Mouse (Mus musculus) neural tube, embryonic 10.5 days (tissue): ENCODE measurements at regions not wholly inside any gene's neighbourhood (a gene's known extent, or its start where the extent isn't known, plus 50 kb on each side); places are given as distances from the start of the nearest gene placed in this dataset.

Experiments
- DNase-seq: peaks from one replicate; pipeline ENCODE4 v3.0.0-alpha.2; 2017; ENCODE audit warnings: low spot score; ENCODE audit errors: extremely low spot score

GRCm38 (mm10) chr13:111939534-111940115, 130.8 kb upstream of the Map3k1 start:
- no peak for DNase-seq

- no peak for DNase-seq
Observed at GRCm38 (mm10) chr13:111940275-111940674, 131.5 kb upstream of the Map3k1 start.

DNA sequence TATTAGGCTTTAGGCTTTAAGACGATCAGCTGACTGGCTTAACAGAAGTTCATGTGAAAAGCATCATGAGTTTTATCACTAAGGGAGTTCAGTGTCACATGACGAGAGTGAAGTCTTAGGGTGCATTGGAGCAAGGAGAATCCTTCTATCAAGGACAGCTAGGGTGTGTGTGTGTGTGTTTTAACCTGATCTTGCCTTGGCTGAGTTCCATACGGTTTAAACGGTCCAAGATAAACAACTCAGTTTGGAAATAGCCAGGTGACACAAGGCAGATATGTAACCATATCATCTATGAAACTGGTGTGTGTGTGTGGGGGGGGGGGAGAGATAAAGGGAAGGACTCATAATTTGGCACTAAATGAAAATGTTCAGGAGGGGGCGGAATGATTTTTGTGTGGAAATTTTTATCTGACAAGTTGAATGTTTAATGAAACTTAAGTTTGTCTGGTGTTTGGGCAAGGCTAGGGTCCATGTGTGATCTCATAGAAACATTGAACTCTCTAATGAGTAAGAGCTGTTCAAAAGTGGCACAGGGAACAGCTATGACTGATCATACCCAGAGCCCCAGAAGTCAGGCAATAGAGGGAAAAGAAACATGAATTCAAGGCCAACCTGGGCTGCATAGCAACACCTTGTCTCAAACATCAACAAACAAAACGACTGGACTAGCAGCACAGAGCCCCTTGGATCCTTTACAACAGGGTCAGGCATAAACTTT, 132.2 kb upstream of the Map3k1 start:
- no peak for DNase-seq

DNA sequence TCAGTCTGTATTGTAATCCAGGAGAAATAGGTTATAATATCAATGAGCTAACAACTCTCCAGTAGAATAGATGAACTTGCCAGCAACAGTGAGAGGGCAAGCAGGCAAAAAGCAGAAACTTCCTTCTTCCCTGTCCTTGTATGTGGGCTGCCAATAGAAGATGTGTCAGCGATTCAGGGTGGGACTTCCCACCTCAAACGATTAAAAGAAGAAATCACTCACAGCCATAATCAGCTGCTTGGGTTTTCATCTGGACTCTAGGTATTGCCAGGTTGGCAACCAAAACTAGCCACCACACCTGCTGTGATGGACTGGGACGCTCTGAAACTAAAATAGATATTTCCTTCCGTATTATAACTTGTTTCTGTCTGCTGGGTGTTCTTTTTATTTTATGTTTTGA, 133.2 kb upstream of the Map3k1 start:
- no peak for DNase-seq

DNA sequence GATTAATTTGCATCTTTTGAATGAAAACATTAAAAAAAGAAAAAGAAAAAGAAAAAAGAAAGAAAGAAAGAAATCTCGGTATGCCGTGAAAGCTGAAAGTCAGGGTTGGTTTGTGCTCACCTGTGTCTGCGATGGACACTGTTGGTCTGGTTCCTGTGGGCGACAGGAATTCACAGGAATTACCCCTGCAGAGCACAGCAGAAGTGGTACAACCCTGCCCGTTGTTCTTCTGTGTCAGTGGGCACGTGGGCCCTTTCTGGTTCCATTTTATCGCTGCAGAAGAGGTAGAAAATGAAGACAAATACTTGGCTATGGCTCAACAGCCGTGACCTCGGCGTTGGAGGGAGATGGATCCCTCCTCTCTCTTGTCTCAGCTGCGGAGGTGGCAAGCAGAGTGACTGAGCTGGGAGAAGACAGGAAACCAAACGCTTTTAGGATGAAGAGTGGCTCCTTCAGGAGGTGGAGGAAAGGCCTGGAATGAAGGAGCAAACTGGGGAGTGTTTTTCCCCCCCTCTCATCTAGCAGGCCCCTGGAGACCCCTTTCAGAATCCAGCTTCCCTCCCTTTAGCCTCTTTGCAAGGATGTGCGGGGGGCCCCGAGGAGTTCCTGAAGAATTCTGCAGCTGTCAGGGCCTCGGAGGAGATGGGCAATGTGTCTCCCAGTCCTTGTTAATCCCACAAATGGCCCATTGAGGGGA, 134.7 kb upstream of the Map3k1 start:
- no peak for DNase-seq

DNA sequence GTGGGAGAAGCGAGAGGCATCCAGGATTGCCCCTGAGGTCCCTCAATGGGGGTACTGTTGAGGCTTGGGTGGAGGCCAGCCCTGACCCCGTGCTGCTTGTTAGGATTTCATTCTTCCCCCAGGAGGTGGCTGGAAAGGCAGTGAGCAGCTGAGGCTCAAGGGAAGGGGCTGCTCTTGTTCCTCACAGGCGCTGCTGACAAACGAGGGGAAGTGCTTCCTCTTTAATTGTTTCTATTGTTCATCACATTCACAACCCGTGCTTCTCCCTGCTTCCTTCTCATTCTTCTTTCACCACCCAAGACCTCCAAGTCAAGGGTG, 135.3 kb upstream of the Map3k1 start:
- DNase-seq = no peak

DNA sequence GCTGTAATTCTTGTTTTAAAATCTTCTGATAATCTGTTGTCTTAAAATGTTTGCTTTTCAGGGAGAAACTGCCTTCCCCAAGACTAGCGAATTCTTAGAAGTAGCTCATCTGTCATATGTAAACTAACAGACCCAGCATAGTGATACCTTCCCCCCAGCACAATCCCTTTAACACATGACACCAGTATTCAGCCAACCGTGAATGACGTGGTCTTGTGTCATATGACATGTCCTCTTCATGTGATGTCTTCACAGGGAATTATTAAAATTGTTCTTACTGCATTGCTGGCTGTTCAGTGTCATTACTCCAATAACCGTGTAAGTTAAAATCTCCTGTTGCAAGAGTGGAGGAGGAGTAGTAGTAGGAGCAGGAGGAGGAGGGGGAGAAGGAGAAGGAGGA, 137.5 kb upstream of the Map3k1 start:
- DNase-seq = no peak

DNA sequence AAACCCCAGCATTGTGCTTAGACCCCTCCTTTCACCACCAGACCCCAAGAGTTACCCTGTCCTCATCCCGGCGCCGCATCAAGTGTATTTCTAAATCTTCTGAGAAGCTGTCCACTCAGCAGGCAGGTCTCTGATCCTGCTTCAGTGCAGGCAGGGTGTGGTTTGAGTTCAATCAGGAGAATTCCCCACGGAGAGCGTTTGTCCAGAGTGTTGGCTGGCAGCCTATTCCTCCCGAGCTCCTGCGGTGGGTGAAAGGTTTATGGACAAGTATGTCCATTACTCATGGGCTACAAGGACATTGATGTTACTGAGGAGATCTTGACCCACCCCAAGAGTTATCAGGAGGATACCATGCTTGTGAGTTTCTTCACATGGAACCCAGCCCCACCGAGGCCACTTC, 138.0 kb upstream of the Map3k1 start:
- no peak for DNase-seq

DNA sequence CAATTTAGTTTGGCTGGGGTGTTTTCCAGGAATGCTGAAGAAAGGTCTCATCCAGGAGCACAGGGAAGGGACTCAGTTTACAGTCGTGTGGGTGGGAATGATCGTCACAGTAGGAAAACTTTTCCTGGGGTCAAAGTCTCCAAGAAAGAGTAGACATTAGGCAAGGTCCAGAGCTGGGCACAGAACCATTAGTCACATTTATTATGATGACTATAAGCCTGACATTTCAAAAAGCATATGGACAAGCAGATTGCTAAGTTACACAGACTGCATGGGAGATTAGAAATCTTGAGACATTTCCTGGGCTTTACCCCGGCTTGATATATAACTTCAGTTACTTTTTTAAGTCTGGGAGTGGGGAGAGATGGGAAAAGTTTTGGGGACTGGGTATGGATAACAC, 139.6 kb upstream of the Map3k1 start:
- DNase-seq = no peak

- no peak for DNase-seq
Observed at GRCm38 (mm10) chr13:111950042-111950441, 141.2 kb upstream of the Map3k1 start.

DNA sequence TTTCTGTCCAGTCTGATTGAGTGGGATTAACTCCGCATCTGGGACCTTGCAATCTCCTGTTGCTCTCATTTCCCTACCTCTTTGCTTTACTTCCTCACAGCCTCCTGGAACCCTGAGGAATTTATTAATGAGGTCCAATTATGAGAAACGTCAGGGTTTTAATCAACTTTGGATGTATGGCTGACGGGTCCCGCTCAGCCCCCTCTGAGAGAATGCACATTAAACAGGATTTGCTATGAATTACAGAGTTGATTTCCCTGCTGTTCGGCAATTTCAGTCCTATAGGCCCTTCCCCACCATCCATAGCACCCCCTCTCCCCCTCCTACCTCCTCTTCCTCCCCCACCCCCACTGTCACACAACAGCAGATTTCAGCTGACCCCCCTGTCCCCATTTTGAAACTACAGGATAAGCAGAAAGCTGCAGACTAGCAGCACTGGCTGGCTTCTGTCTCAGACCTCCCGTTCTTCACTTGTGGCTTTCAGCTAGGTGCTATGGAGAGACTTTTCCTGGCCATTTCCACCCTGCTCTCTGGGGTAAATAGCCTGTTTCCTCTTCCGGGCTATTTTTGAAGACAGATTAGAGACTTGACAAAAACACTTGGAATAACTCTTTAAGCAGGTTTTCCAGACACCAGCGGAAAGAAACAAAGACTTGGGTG, 145.2 kb upstream of the Map3k1 start:
- no peak for DNase-seq

DNA sequence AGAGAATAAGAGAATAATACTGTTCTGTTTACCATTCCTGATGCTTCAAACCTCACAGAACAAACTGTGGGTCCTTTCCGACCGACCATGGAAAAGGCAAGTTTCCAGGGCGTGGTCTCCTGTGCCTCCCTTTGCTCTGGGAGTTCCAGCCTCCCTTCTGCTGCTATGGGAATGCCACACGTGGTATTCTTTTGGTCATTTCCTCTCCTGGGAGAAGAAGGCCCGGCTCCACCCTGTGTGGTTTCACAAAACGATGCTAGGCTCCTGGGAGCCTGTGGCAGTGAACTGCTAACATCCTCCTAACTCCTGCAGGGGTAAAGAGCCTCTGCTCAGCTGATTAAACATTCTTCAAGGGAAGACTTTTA, 145.7 kb upstream of the Map3k1 start:
- no peak for DNase-seq

DNA sequence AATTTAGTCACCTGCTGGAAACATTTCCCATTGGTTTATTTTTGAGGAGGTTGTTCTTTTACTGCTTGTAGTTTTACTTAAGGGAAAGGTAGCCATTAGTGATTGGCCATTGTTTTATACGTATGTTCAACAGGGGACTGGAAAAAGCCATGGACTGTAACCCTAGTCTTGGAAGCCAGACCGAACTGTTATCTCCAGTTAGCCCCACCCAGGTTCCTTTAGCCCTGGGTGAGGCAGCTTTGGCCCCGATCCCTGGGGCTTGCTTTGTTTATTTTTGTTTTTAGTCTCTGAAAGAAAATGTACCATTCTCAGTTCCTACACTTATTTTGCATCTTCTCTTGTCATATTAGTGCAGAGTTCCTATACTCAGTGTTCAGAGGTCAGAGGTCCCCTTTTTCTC, 148.3 kb upstream of the Map3k1 start:
- DNase-seq = no peak

GRCm38 (mm10) chr13:111957674-111958273, 149.0 kb upstream of the Map3k1 start:
- DNase-seq = no peak

DNA sequence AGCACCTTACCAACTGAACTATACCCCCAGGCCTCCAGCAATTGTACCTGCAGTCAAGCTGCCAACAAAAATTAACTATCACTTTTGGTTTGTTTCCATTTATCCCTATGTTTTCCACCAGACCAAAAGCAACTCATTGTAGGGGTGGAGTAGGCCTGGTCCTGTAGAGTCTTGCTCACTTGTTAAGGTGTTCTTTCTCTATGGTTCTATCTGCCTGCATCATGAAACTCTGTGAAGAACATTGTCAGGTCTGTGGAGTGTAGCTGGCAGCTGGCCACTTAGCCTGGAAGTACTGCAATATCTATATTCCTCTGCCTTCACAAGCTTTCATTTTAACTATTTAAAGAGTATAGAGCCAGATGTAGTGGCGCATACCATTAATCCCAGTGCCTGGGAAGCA, 149.6 kb upstream of the Map3k1 start:
- no peak for DNase-seq

DNA sequence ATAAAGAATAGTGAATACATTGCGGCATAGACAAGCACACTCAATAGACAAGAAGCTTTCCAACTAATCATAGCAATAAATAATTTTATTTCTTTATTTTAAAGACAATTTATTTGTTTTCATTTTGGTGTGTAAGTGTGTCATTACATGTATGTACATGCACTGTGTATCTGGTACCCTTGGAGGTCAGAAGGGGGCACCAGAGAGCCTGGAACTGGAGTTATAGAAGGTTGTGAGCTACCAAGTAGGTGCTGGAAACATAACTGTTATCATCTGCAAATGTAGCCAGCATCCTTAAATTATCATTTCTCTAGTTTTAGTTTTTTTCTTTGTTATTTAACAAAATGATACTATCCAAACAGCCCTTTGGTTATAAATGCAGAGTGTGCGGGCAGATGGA, 151.2 kb upstream of the Map3k1 start:
- no peak for DNase-seq

DNA sequence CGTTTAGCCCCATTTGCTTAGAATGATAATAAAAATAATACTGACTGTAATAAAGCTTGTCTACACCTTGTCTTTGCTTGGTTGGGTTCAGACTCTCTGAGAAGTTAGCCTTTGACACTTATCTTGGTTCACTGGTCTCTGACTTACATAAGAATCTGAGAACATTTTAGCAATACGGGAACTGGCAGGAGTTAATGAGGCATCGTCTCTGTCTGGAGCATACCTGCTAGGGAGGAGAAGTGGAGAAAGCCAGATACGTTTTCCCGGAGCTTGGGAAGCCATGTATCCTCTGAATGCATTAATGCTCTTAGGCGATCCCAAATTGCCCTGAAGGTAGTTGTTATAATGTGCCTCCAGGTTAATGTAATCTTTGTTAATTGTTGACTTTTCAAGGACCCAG, 152.6 kb upstream of the Map3k1 start:
- no peak for DNase-seq

- no peak for DNase-seq
Observed at GRCm38 (mm10) chr13:111962155-111962554, 153.4 kb upstream of the Map3k1 start.

GRCm38 (mm10) chr13:111966113-111966512, 157.3 kb upstream of the Map3k1 start:
- DNase-seq = no peak

- DNase-seq = no peak
Observed at GRCm38 (mm10) chr13:111966627-111967026, 157.8 kb upstream of the Map3k1 start.

- no peak for DNase-seq
Observed at GRCm38 (mm10) chr13:111968197-111968596, 159.4 kb upstream of the Map3k1 start.

- DNase-seq = no peak
Observed at GRCm38 (mm10) chr13:111974282-111974681, 165.5 kb upstream of the Map3k1 start.
